8 mouse cellular contexts compared by ENCODE assay signal in the genomic region with DNA sequence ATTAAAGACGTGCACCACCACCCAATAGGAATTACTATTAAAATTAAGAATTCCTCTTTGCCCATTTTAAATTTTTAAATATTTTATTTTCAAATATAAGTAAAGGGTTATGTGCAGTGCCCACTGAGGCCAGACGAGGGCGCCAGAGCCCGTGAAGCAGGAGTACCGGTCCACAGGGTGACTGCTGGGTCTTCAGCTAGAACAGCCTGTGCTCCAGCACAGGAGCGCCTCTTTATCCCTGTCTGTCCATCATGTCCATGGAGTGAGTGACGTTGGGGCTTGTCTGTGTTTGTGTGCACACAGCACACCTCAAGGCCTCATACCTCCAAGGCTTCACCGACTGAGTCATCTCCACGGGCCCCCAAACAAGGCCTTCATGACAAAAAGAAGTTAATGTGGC. TPM values are rescaled to one million over a fixed set of nuclear protein-coding genes. Genes with fewer than 3 reads are reported as not detected.
DNase-seq lines count a peak whose midpoint lies in the region; ATAC-seq and TF ChIP-seq lines count a peak whose summit lies in the region.

No protein-coding gene starts in this region.

- no peak overlapping the region for H3K4me3 ChIP-seq in liver, embryonic 12.5 days
- no peak overlapping the region for H3K4me3 ChIP-seq in limb, embryonic 14.5 days (replicated peaks; ENCODE audit: low read length)
- H3K4me3 ChIP-seq in stomach, embryonic 16.5 days (replicated peaks; ENCODE audit: low read length): no peak overlapping the region

- peaks cover 51% of the 10 kb centered on the region for H3K4me1 ChIP-seq in liver, embryonic 12.5 days
- H3K4me1 ChIP-seq in limb, embryonic 14.5 days (ENCODE audit: control insufficient read depth, insufficient read depth, low read length): peaks cover 3% of the 10 kb centered on the region; the same call in 1 of the 2 replicates
- peaks cover 15% of the 10 kb centered on the region for H3K4me1 ChIP-seq in stomach, embryonic 16.5 days (ENCODE audit: control insufficient read depth, insufficient read depth, low read length)

- H3K27ac ChIP-seq in liver, embryonic 12.5 days: no peak overlapping the region
- no peak overlapping the region for H3K27ac ChIP-seq in limb, embryonic 14.5 days (replicated peaks; ENCODE audit: low read depth, low read length)
- H3K27ac ChIP-seq in stomach, embryonic 16.5 days (ENCODE audit: low read length): no peak overlapping the region

- TF ChIP-seq POLR2A in limb, embryonic 14.5 days (IDR thresholded peaks at IDR 0.05; ENCODE audit: borderline replicate concordance, extremely low read depth, insufficient read depth, insufficient read length): no peak

- H3K27me3 ChIP-seq in liver, embryonic 12.5 days (replicated peaks): peaks cover 25% of the 10 kb centered on the region
- H3K27me3 ChIP-seq in limb, embryonic 14.5 days (ENCODE audit: control insufficient read depth, insufficient read depth, low read length): peaks cover 3% of the 10 kb centered on the region; the same call in 1 of the 2 replicates
- no peaks in the 10 kb centered on the region; the same call in 1 of the 2 replicates for H3K27me3 ChIP-seq in stomach, embryonic 16.5 days (ENCODE audit: control insufficient read depth, insufficient read depth, low read length)

- peaks cover 18% of the 10 kb centered on the region for H3K36me3 ChIP-seq in liver, embryonic 12.5 days
- H3K36me3 ChIP-seq in limb, embryonic 14.5 days (ENCODE audit: control insufficient read depth, insufficient read depth, low read length): peaks cover 10% of the 10 kb centered on the region
- H3K36me3 ChIP-seq in stomach, embryonic 16.5 days (ENCODE audit: control insufficient read depth, insufficient read depth, low read length): peaks cover 3% of the 10 kb centered on the region; the same call in 1 of the 2 replicates

- peak; percentile 86 for DNase-seq in liver
- peak; percentile 87 for DNase-seq in cerebellum, adult 9-10 months
- DNase-seq in frontal cortex, postnatal 25 days (ENCODE audit: low spot score in 2 of 2): peak; percentile 62 to 70
- peak; percentile 80 for DNase-seq in kidney, adult 18-20 months
- peak; percentile 71 for DNase-seq in limb, embryonic 14.5 days (ENCODE audit: low spot score)
- DNase-seq in naive thymus-derived CD4-positive, alpha-beta T cell, adult 2 months (ENCODE audit: low read depth): peak; percentile 84

- H3K9ac ChIP-seq in liver, embryonic 12.5 days: no peak overlapping the region
- no peak overlapping the region for H3K9ac ChIP-seq in limb, embryonic 14.5 days (ENCODE audit: low read depth, low read length, severe bottlenecking)
- peak overlapping the region; percentile 16; the same call in 1 of the 2 replicates for H3K9ac ChIP-seq in stomach, embryonic 16.5 days (ENCODE audit: low read length)

- H3K9me3 ChIP-seq in liver, embryonic 12.5 days (replicated peaks): no peaks in the 10 kb centered on the region
- H3K9me3 ChIP-seq in limb, embryonic 14.5 days (ENCODE audit: control insufficient read depth, low read length): no peaks in the 10 kb centered on the region
- H3K9me3 ChIP-seq in stomach, embryonic 16.5 days (replicated peaks; ENCODE audit: control insufficient read depth, low read length): no peaks in the 10 kb centered on the region

- no peak overlapping the region for H3K4me2 ChIP-seq in liver, embryonic 12.5 days
- H3K4me2 ChIP-seq in limb, embryonic 14.5 days (replicated peaks; ENCODE audit: low read depth, low read length, severe bottlenecking): no peak overlapping the region
- no peak overlapping the region for H3K4me2 ChIP-seq in stomach, embryonic 16.5 days (ENCODE audit: low read depth, low read length)

- ATAC-seq in liver, embryonic 12.5 days: no peak
- no peak for ATAC-seq in limb, embryonic 14.5 days (ENCODE audit: low FRiP score, low read depth)
- ATAC-seq in stomach, embryonic 16.5 days (ENCODE audit: insufficient read depth, low FRiP score): no peak

- WGBS in liver, embryonic 12.5 days (ENCODE audit: insufficient replicate concordance): 17% methylated on average over 9 of the region's 9 CpGs
- WGBS in limb, embryonic 14.5 days: 15% methylated on average over 9 of the region's 9 CpGs
- WGBS in stomach, embryonic 16.5 days: 14% methylated on average over 9 of the region's 9 CpGs

RNA-seq across cellular contexts. Expression of gene Yju2, which starts 1.7 kb away (rescaled TPM):
- 14.6 and 15.6 TPM in 2 replicates for polyA plus RNA-seq in liver, embryonic 12.5 days (2016; fragmentation: Nextera tagmentation; extraction: Ambion mirVana)
- polyA plus RNA-seq in limb, embryonic 14.5 days (2012; rRNA removed): 9.3 and 13.3 TPM in 2 replicates
- polyA plus RNA-seq in limb, embryonic 14.5 days (2014; fragmentation: Nextera tagmentation; extraction: Ambion mirVana): 16.7 and 19.2 TPM in 2 replicates
- polyA plus RNA-seq in stomach, embryonic 16.5 days (2015; fragmentation: Nextera tagmentation; extraction: Ambion mirVana): 21.6 and 24.3 TPM in 2 replicates

RNA-seq across cellular contexts. Expression of gene Ebi3, which starts 4.7 kb away (rescaled TPM):
- 4.5 and 5.4 TPM in 2 replicates for polyA plus RNA-seq in liver, embryonic 12.5 days (2016; fragmentation: Nextera tagmentation; extraction: Ambion mirVana)
- 2.3 and 2.8 TPM in 2 replicates for polyA plus RNA-seq in limb, embryonic 14.5 days (2012; rRNA removed)
- polyA plus RNA-seq in limb, embryonic 14.5 days (2014; fragmentation: Nextera tagmentation; extraction: Ambion mirVana): 1.7 and 2.2 TPM in 2 replicates
- 4.0 and 4.7 TPM in 2 replicates for polyA plus RNA-seq in stomach, embryonic 16.5 days (2015; fragmentation: Nextera tagmentation; extraction: Ambion mirVana)

RNA-seq across cellular contexts. Expression of gene Zfp119b, which starts 7.9 kb away (rescaled TPM):
- 1.8 and 2.5 TPM in 2 replicates for polyA plus RNA-seq in liver, embryonic 12.5 days (2016; fragmentation: Nextera tagmentation; extraction: Ambion mirVana)
- 1.9 and 3.5 TPM in 2 replicates for polyA plus RNA-seq in limb, embryonic 14.5 days (2012; rRNA removed)
- 7.1 and 8.3 TPM in 2 replicates for polyA plus RNA-seq in limb, embryonic 14.5 days (2014; fragmentation: Nextera tagmentation; extraction: Ambion mirVana)
- 6.0 and 6.2 TPM in 2 replicates for polyA plus RNA-seq in stomach, embryonic 16.5 days (2015; fragmentation: Nextera tagmentation; extraction: Ambion mirVana)

RNA-seq across cellular contexts. Expression of gene Shd, which starts 13.1 kb away (rescaled TPM):
- polyA plus RNA-seq in liver, embryonic 12.5 days (2016; fragmentation: Nextera tagmentation; extraction: Ambion mirVana): 0.81 and 0.95 TPM in 2 replicates
- polyA plus RNA-seq in limb, embryonic 14.5 days (2012; rRNA removed): 58.0 and 77.5 TPM in 2 replicates
- polyA plus RNA-seq in limb, embryonic 14.5 days (2014; fragmentation: Nextera tagmentation; extraction: Ambion mirVana): 25.8 and 33.7 TPM in 2 replicates
- polyA plus RNA-seq in stomach, embryonic 16.5 days (2015; fragmentation: Nextera tagmentation; extraction: Ambion mirVana): 8.1 and 8.6 TPM in 2 replicates

RNA-seq across cellular contexts. Expression of gene Fsd1, which starts 29.1 kb away (rescaled TPM):
- polyA plus RNA-seq in liver, embryonic 12.5 days (2016; fragmentation: Nextera tagmentation; extraction: Ambion mirVana): 1.7 and 2.3 TPM in 2 replicates
- 27.5 and 29.4 TPM in 2 replicates for polyA plus RNA-seq in limb, embryonic 14.5 days (2012; rRNA removed)
- polyA plus RNA-seq in limb, embryonic 14.5 days (2014; fragmentation: Nextera tagmentation; extraction: Ambion mirVana): 14.2 and 18.7 TPM in 2 replicates
- polyA plus RNA-seq in stomach, embryonic 16.5 days (2015; fragmentation: Nextera tagmentation; extraction: Ambion mirVana): 9.9 and 13.9 TPM in 2 replicates
